Comparison of ENCODE assay signal across 8 mouse cellular contexts in the genomic region with DNA sequence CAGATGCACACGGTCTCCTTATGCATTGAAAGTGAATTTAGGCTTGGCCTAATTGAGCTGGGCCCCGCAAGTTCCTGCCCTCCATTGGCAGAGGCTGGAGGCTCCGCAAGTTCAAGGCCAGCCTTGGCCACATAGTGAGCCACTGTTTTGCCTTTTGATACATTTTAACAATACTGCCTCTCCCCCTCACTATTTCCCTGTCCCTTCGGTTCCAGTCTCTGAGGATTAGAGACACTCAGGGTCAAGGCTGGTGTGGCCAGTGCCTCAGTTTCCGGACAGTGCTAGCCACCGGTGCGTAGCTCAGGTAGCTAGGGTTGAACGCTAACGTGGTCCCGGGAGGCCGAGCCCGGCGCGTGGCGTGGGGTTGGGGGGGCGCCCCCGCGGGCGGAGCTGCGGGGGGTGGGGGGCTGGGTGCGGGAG. TPM values are rescaled to one million over a fixed set of nuclear protein-coding genes. Genes with fewer than 3 reads are reported as not detected.
DNase-seq lines count a peak whose midpoint lies in the region; ATAC-seq and TF ChIP-seq lines count a peak whose summit lies in the region.

No protein-coding gene starts in this region.

- H3K27me3 ChIP-seq in erythroblast, embryonic 14.5 days (ENCODE audit: control insufficient read depth) = peaks cover 34% of the 10 kb centered on the region
- H3K27me3 ChIP-seq in C2C12 (ENCODE audit: control insufficient read depth, insufficient read depth, insufficient read length) = no peaks in the 10 kb centered on the region
- H3K27me3 ChIP-seq in embryonic facial prominence, embryonic 13.5 days = no peaks in the 10 kb centered on the region
- no peaks in the 10 kb centered on the region for H3K27me3 ChIP-seq in limb, embryonic 10.5 days (ENCODE audit: low read depth, poor library complexity, severe bottlenecking)

- TF ChIP-seq CTCF in C2C12 (IDR thresholded peaks at IDR 0.05; ENCODE audit: control insufficient read depth, insufficient read depth, insufficient read length) = no peak

- peaks cover 54% of the 10 kb centered on the region for H3K79me2 ChIP-seq in C2C12 (ENCODE audit: control insufficient read depth, insufficient read depth)

- H3K36me3 ChIP-seq in erythroblast, embryonic 14.5 days (ENCODE audit: control insufficient read depth) = no peaks in the 10 kb centered on the region
- H3K36me3 ChIP-seq in C2C12 (ENCODE audit: control insufficient read depth, insufficient read depth) = peaks cover 16% of the 10 kb centered on the region
- peaks cover 13% of the 10 kb centered on the region for H3K36me3 ChIP-seq in embryonic facial prominence, embryonic 13.5 days
- H3K36me3 ChIP-seq in limb, embryonic 10.5 days = peaks cover 22% of the 10 kb centered on the region

- peak overlapping the region; percentile 41 for H3K4me3 ChIP-seq in erythroblast, embryonic 14.5 days (replicated peaks)
- peak overlapping the region; percentile 62 for H3K4me3 ChIP-seq in C2C12 (ENCODE audit: insufficient read depth, poor library complexity, severe bottlenecking)
- H3K4me3 ChIP-seq in embryonic facial prominence, embryonic 13.5 days = peak overlapping the region; percentile 89
- peak overlapping the region; percentile 89 for H3K4me3 ChIP-seq in limb, embryonic 10.5 days

- H3K4me1 ChIP-seq in erythroblast, embryonic 14.5 days (ENCODE audit: control insufficient read depth) = no peaks in the 10 kb centered on the region
- peaks cover 66% of the 10 kb centered on the region for H3K4me1 ChIP-seq in embryonic facial prominence, embryonic 13.5 days
- peaks cover 77% of the 10 kb centered on the region for H3K4me1 ChIP-seq in limb, embryonic 10.5 days

- ATAC-seq in erythroblast, adult 5-6 weeks (replicated peaks; ENCODE audit: low FRiP score, poor library complexity, severe bottlenecking) = no peak
- ATAC-seq in embryonic facial prominence, embryonic 13.5 days (ENCODE audit: insufficient number of reproducible peaks, insufficient read depth, low FRiP score, low TSS enrichment, low read depth) = no peak

- peak overlapping the region; percentile 82 for H3K4me2 ChIP-seq in embryonic facial prominence, embryonic 13.5 days

- H3K9me3 ChIP-seq in erythroblast, embryonic 14.5 days (ENCODE audit: control insufficient read depth, low read length) = no peaks in the 10 kb centered on the region
- H3K9me3 ChIP-seq in embryonic facial prominence, embryonic 13.5 days = no peaks in the 10 kb centered on the region
- H3K9me3 ChIP-seq in limb, embryonic 10.5 days (replicated peaks) = no peaks in the 10 kb centered on the region

- H3ac ChIP-seq in C2C12 (ENCODE audit: control insufficient read depth, insufficient read length, low read depth) = peak overlapping the region; percentile 83

- H3K79me3 ChIP-seq in C2C12 (ENCODE audit: low read depth) = peaks cover 40% of the 10 kb centered on the region

- peak overlapping the region; percentile 96 for H3K27ac ChIP-seq in embryonic facial prominence, embryonic 13.5 days
- H3K27ac ChIP-seq in limb, embryonic 10.5 days = peak overlapping the region; percentile 99

- DNase-seq in limb, embryonic 10.5 days (ENCODE audit: low spot score) = no peak
- DNase-seq in retina, postnatal 1 day = peak; percentile 46
- no peak for DNase-seq in spleen, adult 18-20 months
- no peak for DNase-seq in right cerebral cortex, adult 2 months (ENCODE audit: low spot score in 2 of 2)

- WGBS in embryonic facial prominence, embryonic 13.5 days = 14% methylated on average over 12 of the region's 21 CpGs
- 10% methylated on average over 21 of the region's 21 CpGs for WGBS in limb, embryonic 10.5 days

- H3K9ac ChIP-seq in embryonic facial prominence, embryonic 13.5 days = peak overlapping the region; percentile 99

TF ChIP-seq in C2C12, 6 proteins besides CTCF, POLR2A, EP300 and RAD21:
- TF ChIP-seq MYOG (IDR thresholded peaks at IDR 0.05; ENCODE audit: control insufficient read depth, extremely low read depth, insufficient read length) = no peak
- TF ChIP-seq MAX (IDR thresholded peaks at IDR 0.05) = no peak
- TF ChIP-seq CEBPB (IDR thresholded peaks at IDR 0.05; ENCODE audit: low read depth) = no peak
- no peak for TF ChIP-seq MYOD1 (IDR thresholded peaks at IDR 0.05; ENCODE audit: control insufficient read depth, insufficient read length, low read depth)
- no peak for TF ChIP-seq FOSL1 (IDR thresholded peaks at IDR 0.05; ENCODE audit: insufficient read depth, low read length, poor library complexity, severe bottlenecking)
- TF ChIP-seq USF1 (IDR thresholded peaks at IDR 0.05; ENCODE audit: low read depth) = no peak
TF ChIP-seq in C2C12: peak in this region for 0.

RNA-seq across cellular contexts. Expression of a gene that starts 5.5 kb away (rescaled TPM):
- 0.08 and 0.09 TPM in 2 replicates for polyA plus RNA-seq in erythroblast, embryonic 14.5 days (2012)
- not detected in 2 replicates for total RNA-seq in erythroblast, adult 5-6 weeks (2015; ENCODE audit: low replicate concordance)
- total RNA-seq in erythroblast, adult 5-6 weeks (2017; ENCODE audit: low replicate concordance) = 0.09 and 2.1 TPM in 2 replicates
- 29.3 TPM for polyA plus RNA-seq in C2C12 (2012; fragmentation: generic; extraction: Trizol)
- 21.5 and 22.1 TPM in 2 replicates for polyA plus RNA-seq in embryonic facial prominence, embryonic 13.5 days (2015; fragmentation: Nextera tagmentation; extraction: Ambion mirVana)
- polyA plus RNA-seq in limb, embryonic 10.5 days (2016; fragmentation: Nextera tagmentation; extraction: Ambion mirVana) = 21.7 and 26.2 TPM in 2 replicates

RNA-seq across cellular contexts. Expression of a gene that starts 56.3 kb away (rescaled TPM):
- 3.7 and 4.9 TPM in 2 replicates for polyA plus RNA-seq in erythroblast, embryonic 14.5 days (2012)
- total RNA-seq in erythroblast, adult 5-6 weeks (2015; ENCODE audit: low replicate concordance) = 7.1 and 11.0 TPM in 2 replicates
- 1.4 and 3.2 TPM in 2 replicates for total RNA-seq in erythroblast, adult 5-6 weeks (2017; ENCODE audit: low replicate concordance)
- polyA plus RNA-seq in C2C12 (2012; fragmentation: generic; extraction: Trizol) = 51.1 TPM
- 80.6 and 90.9 TPM in 2 replicates for polyA plus RNA-seq in embryonic facial prominence, embryonic 13.5 days (2015; fragmentation: Nextera tagmentation; extraction: Ambion mirVana)
- polyA plus RNA-seq in limb, embryonic 10.5 days (2016; fragmentation: Nextera tagmentation; extraction: Ambion mirVana) = 70.0 and 70.9 TPM in 2 replicates

Comparison
In these comparisons a context has a peak if more than half of its experiments do, and no peak if none do; other contexts are left out.
1. RNA of a gene that starts 5.5 kb away (polyA plus RNA-seq): 29.3 TPM in C2C12 (single experiment), 21.7 to 26.2 TPM in limb, embryonic 10.5 days and 21.5 to 22.1 TPM in embryonic facial prominence, embryonic 13.5 days; 0.08 to 0.09 TPM in erythroblast, embryonic 14.5 days; every median in the first group is over 10 times any median in the second.
2. Peak in every context shown above with its lines, with median percentiles within 50 percentile points of each other: H3K4me3 ChIP-seq.